Mouse (Mus musculus): ENCODE data around the gene Bhlha9.

The Bhlha9 gene

GRCm38 (mm10) chr11:76708066-76708465 lies 35.8 kb downstream of the Bhlha9 start:
- TF ChIP-seq CTCF (conservative IDR thresholded peaks at IDR 0.05; ENCODE audit: low read length) (no peak), POU5F1 (IDR thresholded peaks at IDR 0.05; ENCODE audit: borderline replicate concordance, low read length) (no peak), NANOG (IDR thresholded peaks at IDR 0.05; ENCODE audit: borderline replicate concordance, low read length) (no peak)
- Histone ChIP-seq H3K27me3 (ENCODE audit: insufficient read depth, low read length) (peaks cover 24% of the 10 kb centered on the region), H3K4me1 (replicated peaks; ENCODE audit: low read depth, low read length) (peaks cover 23% of the 10 kb centered on the region), H3K36me3 (ENCODE audit: insufficient read depth, low read length) (no peaks in the 10 kb centered on the region), H3K9me3 (ENCODE audit: low read length) (no peaks in the 10 kb centered on the region; the same call in 1 of the 2 replicates), H3K4me3 (replicated peaks; ENCODE audit: low read length) (no peak overlapping the region)

GRCm38 (mm10) chr11:76708881-76709280 lies 36.6 kb downstream of the Bhlha9 start:
- TF ChIP-seq CTCF (conservative IDR thresholded peaks at IDR 0.05; ENCODE audit: low read length) (no peak), POU5F1 (IDR thresholded peaks at IDR 0.05; ENCODE audit: borderline replicate concordance, low read length) (no peak), NANOG (IDR thresholded peaks at IDR 0.05; ENCODE audit: borderline replicate concordance, low read length) (no peak)
- no peaks in the 10 kb centered on the region; the same call in 1 of the 2 replicates for H3K9me3 ChIP-seq (ENCODE audit: low read length)
- peaks cover 24% of the 10 kb centered on the region for H3K27me3 ChIP-seq (ENCODE audit: insufficient read depth, low read length)

GRCm38 (mm10) chr11:76709625-76710452 lies 37.6 kb downstream of the Bhlha9 start:
- Histone ChIP-seq H3K27me3 (ENCODE audit: insufficient read depth, low read length) (peaks cover 14% of the 10 kb centered on the region), H3K9me3 (ENCODE audit: low read length) (no peaks in the 10 kb centered on the region; the same call in 1 of the 2 replicates), H3K4me1 (replicated peaks; ENCODE audit: low read depth, low read length) (peaks cover 23% of the 10 kb centered on the region), H3K36me3 (ENCODE audit: insufficient read depth, low read length) (no peaks in the 10 kb centered on the region), H3K4me3 (replicated peaks; ENCODE audit: low read length) (no peak overlapping the region)
- TF ChIP-seq CTCF (conservative IDR thresholded peaks at IDR 0.05; ENCODE audit: low read length) = no peak

More at GRCm38 (mm10) chr11:76708881-76709280, 36.6 kb downstream of the Bhlha9 start:
- no peaks in the 10 kb centered on the region for H3K36me3 ChIP-seq (ENCODE audit: insufficient read depth, low read length)
- H3K4me1 ChIP-seq (replicated peaks; ENCODE audit: low read depth, low read length) = peaks cover 23% of the 10 kb centered on the region
- H3K4me3 ChIP-seq (replicated peaks; ENCODE audit: low read length) = no peak overlapping the region

GRCm38 (mm10) chr11:76717000-76717399 lies 44.7 kb downstream of the Bhlha9 start:
- Histone ChIP-seq H3K9me3 (ENCODE audit: low read length) (no peaks in the 10 kb centered on the region), H3K4me1 (replicated peaks; ENCODE audit: low read depth, low read length) (no peaks in the 10 kb centered on the region), H3K27me3 (ENCODE audit: insufficient read depth, low read length) (peaks cover 9% of the 10 kb centered on the region), H3K36me3 (ENCODE audit: insufficient read depth, low read length) (no peaks in the 10 kb centered on the region), H3K4me3 (replicated peaks; ENCODE audit: low read length) (no peak overlapping the region)
- TF ChIP-seq POU5F1 (IDR thresholded peaks at IDR 0.05; ENCODE audit: borderline replicate concordance, low read length) = no peak
- TF ChIP-seq CTCF (conservative IDR thresholded peaks at IDR 0.05; ENCODE audit: low read length) = no peak
- TF ChIP-seq NANOG (IDR thresholded peaks at IDR 0.05; ENCODE audit: borderline replicate concordance, low read length) = no peak

All from E14TG2a.4 (cell line).